Mouse (Mus musculus) G1E (cell line): Measurements from ENCODE around the gene Rbms2.

Experiments used
- CTCF ChIP-seq: IDR thresholded peaks from 2 replicates; pipeline ENCODE4 v1.5.1; 2012; ENCODE audit warnings: low read depth, low read length, inconsistent platforms, mixed read lengths
- GATA1 ChIP-seq: IDR thresholded peaks from 2 replicates; pipeline ENCODE4 v1.6.1; 2012; ENCODE audit warnings: borderline replicate concordance, low read length, inconsistent platforms, mixed read lengths
- GATA2 ChIP-seq: IDR thresholded peaks from 2 replicates; pipeline ENCODE4 v1.6.1; 2012; ENCODE audit warnings: low read depth, low read length, inconsistent platforms, borderline replicate concordance
- POLR2AphosphoS5 ChIP-seq: IDR thresholded peaks from 2 replicates; pipeline ENCODE4 v1.6.1; 2012; ENCODE audit warnings: low read depth, low read length, inconsistent platforms; ENCODE audit not compliant: insufficient replicate concordance
- TAL1 ChIP-seq: conservative IDR thresholded peaks from 2 replicates; pipeline ENCODE4 v1.6.1; 2012; ENCODE audit warnings: low read depth, low read length, inconsistent platforms, mixed read lengths

DNA sequence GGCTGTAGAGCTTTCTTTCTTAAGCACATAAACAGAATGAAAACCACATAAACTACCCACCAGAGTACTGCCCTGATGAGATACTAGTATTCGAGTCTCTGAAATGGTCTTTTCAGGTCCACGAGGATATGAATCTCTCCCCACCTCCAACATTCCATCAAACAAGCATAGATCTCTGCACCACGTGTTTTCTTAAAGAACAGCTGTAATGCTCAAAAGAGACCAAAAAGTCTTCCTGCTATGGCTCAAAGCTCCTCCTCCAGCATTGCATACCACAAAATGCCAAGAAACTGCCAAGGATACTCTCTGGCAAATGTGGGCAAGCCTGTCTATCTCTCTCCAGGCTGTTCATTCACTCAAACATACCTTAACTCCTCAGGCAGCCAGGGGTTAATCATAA lies 4.8 kb downstream of the Rbms2 start:
- TF ChIP-seq CTCF, result no peak
- TF ChIP-seq TAL1, result no peak
- TF ChIP-seq POLR2AphosphoS5, result no peak
- TF ChIP-seq GATA1, result no peak
- no peak for TF ChIP-seq GATA2
